Mouse (Mus musculus) erythroid progenitor cell, adult 5-6 weeks (primary cell): ENCODE data around the gene Ccdc88a. TPM values are rescaled to one million over a fixed set of nuclear protein-coding genes. Genes with fewer than 3 reads are reported as not detected.

Experiments
- ATAC-seq: replicated peaks from 2 replicates; pipeline ENCODE4 v1.8.0; 2016; ENCODE audit warnings: moderate number of reproducible peaks, mild to moderate bottlenecking, moderate TSS enrichment, inconsistent platforms; ENCODE audit not compliant: poor library complexity, low FRiP score, severe bottlenecking
- total RNA-seq, 2 experiments: library from RNA; stranded (forward) in 1 of 2; stranded (reverse) in 1 of 2; fragments of 150-400 nt in 1 of 2; fragments of 186-747, 209-891 nt in 1 of 2; gene quantifications; 2 replicates each; pipeline versions ENCODE4 v1.2.3 to v1.2.4; 2015 to 2017; ENCODE audit warnings: low replicate concordance in 2 of 2

Ccdc88a gene
- total RNA-seq, 2 experiments from 2014 or later = 24.3 to 33.5 TPM

DNA sequence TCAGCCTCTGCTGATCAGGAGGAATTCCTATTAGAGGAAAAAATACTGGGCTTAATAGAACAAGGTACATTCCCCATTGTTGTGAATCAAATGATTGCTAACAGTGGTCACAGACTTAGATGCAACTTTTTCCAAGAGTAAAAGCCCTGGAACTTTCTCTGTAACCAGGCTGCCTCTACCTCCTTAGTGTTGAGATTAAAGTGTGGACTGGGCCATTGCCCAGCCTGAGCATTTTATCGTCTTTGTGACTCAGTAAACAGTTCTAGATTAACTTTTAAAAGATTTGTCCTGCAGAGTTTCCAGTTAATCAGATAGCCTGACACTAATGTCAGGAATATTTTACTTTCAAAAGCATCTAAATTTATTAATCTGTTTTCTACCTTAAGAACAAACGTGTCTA lies 173.3 kb downstream of the Ccdc88a start:
- no peak for ATAC-seq

DNA sequence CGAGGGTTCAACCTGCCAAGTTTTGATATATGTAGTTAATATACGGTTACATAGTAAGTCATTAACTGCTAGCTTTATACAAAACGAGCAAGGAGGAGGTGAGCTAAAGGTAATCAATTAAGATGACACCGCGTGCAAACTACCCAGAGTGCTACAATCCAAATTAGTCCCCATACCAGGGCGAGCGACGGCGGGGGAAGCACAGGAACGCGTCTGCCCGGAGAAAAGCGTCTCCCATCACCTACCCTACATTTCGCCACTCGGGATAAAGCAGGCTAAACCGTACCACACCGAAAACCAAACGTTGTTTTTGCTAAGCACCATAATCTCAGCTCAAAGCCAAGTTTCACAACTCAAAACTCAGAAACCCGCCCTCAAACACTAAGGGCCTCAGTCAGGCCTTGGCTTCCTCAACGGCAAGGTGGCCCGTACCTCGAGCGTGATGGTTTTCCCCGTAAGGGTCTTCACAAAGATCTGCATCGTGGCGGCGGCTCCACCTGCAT lies 173.8 kb downstream of the Ccdc88a start:
- peak; percentile 57 for ATAC-seq

DNA sequence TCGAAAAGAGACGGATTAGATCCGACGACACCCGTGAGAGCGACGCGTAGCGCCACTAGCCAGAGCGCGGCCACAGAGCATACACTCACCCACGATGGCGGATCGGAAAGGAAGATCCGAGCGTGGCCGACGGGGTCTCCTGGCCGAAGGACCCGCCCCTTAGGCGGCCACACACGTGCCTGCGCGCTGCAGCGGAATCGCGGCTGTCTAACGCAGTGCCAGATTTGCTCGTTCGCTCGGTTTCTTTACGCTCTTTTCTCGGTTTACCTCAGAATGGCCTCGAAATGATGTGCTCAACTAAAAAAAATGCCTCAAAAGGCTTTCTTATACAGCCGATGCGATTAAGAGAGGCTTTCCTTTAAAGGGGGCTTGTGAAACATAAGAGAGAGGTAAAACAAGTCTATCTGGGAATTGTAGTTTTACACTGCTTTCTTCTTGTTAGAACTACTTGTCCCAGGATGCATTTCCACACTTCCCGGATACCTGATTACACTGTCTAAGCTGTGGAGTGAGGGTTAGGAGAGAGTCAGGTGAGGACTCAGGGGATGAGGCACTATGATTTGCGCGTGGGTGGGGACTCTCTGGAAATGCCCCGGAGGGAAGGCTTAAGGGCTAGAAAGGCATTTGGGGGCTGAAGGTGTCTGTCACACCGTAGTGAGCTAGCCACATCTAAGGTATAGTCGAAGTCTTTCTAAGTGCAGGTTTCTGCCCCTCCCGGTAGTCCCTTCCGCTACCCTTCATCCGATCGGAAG lies 174.5 kb downstream of the Ccdc88a start, which contains the start of the genes Clhc1 and Rps27a:
TSS of gene Clhc1 (plus strand) at position 199 of the 752 bp plus-strand sequence.
TSS of gene Rps27a (minus strand) at position 358 of the 752 bp plus-strand sequence.
- ATAC-seq = peak; percentile 93

DNA sequence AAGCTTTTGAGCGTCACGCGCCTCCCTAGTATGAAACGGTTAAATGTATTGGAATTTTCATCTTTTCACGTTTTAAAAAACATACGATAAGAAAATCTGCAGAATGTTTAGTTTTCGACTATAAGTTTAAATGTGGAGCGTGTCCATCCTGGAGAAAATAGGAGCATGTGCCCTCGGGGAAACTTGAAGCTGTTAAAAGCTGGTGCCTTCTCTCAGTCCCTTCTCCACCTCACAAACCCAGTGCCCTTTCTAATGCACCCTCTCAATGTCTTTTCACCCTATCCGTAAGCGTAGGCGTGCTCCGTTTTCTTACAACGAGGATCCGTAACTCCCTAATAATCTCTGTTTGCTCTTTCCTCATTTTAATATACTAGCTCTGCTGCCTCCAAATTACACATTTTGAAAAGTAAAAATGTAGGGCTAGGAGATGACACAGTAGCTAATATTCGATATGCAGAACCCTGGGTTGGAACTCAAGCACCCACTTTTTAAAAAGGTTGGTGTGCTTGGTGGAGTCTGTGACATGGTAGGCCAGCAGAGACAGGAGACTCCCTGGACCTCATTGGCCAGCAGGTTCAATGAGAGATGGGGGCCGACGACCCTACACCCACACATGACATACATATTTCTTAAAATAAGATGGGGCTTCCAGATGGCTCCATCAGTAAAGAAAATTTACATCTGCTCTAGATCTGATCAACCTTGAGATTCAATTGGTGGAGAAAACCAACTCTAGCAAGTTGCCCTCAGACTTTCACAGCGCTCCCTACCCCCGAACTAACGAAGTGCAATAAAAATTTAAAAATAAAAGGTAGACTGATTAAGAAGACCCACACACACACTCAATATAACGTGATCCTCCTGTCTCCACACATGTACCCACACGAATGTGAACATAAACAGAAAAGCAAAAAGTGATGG lies 175.3 kb downstream of the Ccdc88a start:
- no peak for ATAC-seq

DNA sequence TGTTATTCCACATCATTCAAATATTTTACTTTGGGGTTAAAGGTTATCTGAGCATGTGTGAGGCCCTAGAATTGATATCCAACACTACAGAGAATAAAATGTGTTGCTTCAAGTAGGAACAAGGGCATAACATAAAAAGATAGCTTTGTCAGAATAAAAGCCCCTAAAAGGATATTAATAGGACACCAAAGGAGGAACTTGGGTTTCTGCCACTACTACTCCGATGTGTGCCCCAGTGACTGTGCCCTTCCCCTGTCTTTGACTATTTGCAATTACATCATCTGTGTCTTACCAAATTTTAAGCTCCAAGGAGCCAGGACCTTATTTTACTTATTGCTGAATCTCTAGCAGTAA lies 175.9 kb downstream of the Ccdc88a start:
- ATAC-seq = no peak

Other genes starting within 250 kb of the Ccdc88a start
- gene Pnpt1, start 242.9 kb upstream of the Ccdc88a start, total RNA-seq (2015; ENCODE audit: low replicate concordance) = 24.9 and 42.3 TPM in 2 replicates
- 26.3 and 35.0 TPM in 2 replicates for gene Pnpt1, start 242.9 kb upstream of the Ccdc88a start, total RNA-seq (2017; ENCODE audit: low replicate concordance)
- gene Ppp4r3b, start 200.8 kb upstream of the Ccdc88a start, total RNA-seq (2015; ENCODE audit: low replicate concordance) = 44.4 and 103 TPM in 2 replicates
- gene Ppp4r3b, start 200.8 kb upstream of the Ccdc88a start, total RNA-seq (2017; ENCODE audit: low replicate concordance) = 96.8 and 108 TPM in 2 replicates
- gene Cfap36, start 126.2 kb upstream of the Ccdc88a start, total RNA-seq (2015; ENCODE audit: low replicate concordance) = 17.3 and 23.5 TPM in 2 replicates
- 43.6 and 59.7 TPM in 2 replicates for gene Cfap36, start 126.2 kb upstream of the Ccdc88a start, total RNA-seq (2017; ENCODE audit: low replicate concordance)
- gene Prorsd1, start 141.4 kb downstream of the Ccdc88a start, total RNA-seq (2015; ENCODE audit: low replicate concordance) = 11.3 and 13.3 TPM in 2 replicates
- 11.9 and 18.2 TPM in 2 replicates for gene Prorsd1, start 141.4 kb downstream of the Ccdc88a start, total RNA-seq (2017; ENCODE audit: low replicate concordance)
- gene Mtif2, start 152.8 kb downstream of the Ccdc88a start, total RNA-seq (2015; ENCODE audit: low replicate concordance) = 0.36 and 15.1 TPM in 2 replicates
- 7.8 and 17.4 TPM in 2 replicates for gene Mtif2, start 152.8 kb downstream of the Ccdc88a start, total RNA-seq (2017; ENCODE audit: low replicate concordance)
- gene Clhc1, start 174.3 kb downstream of the Ccdc88a start, total RNA-seq (2015; ENCODE audit: low replicate concordance) = not detected in 2 replicates
- gene Clhc1, start 174.3 kb downstream of the Ccdc88a start, total RNA-seq (2017; ENCODE audit: low replicate concordance) = 0.26 TPM in 1 of 2 replicates, not detected in the other
- 519 and 610 TPM in 2 replicates for gene Rps27a, start 174.5 kb downstream of the Ccdc88a start, total RNA-seq (2015; ENCODE audit: low replicate concordance)
- 253 and 374 TPM in 2 replicates for gene Rps27a, start 174.5 kb downstream of the Ccdc88a start, total RNA-seq (2017; ENCODE audit: low replicate concordance)